Mouse (Mus musculus) neural tube, embryonic 14.5 days (tissue): ENCODE data around the gene Akap9. TPM values are rescaled to one million over a fixed set of nuclear protein-coding genes. Genes with fewer than 3 reads are reported as not detected.

Source experiments
- ATAC-seq: fragments of 200-750 bp; cut with Nextera tagmentation; 2 replicates; pipeline ENCODE4 v1.8.0; 2017; ENCODE audit warnings: low read depth, mild to moderate bottlenecking, moderate TSS enrichment, moderate library complexity
- H3K27ac ChIP-seq: fragments of 300-500 bp; sonication (generic); 2 replicates; pipeline ENCODE4 v1.5.1; 2014; ENCODE audit warnings: low read depth, mild to moderate bottlenecking, control low read depth, low read length, moderate library complexity, mixed read lengths
- H3K27me3 ChIP-seq: fragments of 300-500 bp; sonication (generic); 2 replicates; pipeline ENCODE4 v1.6.1; 2014; ENCODE audit warnings: low read length; ENCODE audit not compliant: control insufficient read depth, insufficient read depth
- H3K36me3 ChIP-seq: fragments of 300-500 bp; sonication (generic); 2 replicates; pipeline ENCODE4 v1.6.1; 2014; ENCODE audit warnings: low read length, mixed read lengths; ENCODE audit not compliant: control insufficient read depth, insufficient read depth
- H3K4me1 ChIP-seq: fragments of 300-500 bp; sonication (generic); 2 replicates; pipeline ENCODE4 v1.6.1; 2014; ENCODE audit warnings: low read length; ENCODE audit not compliant: control insufficient read depth, insufficient read depth
- H3K4me2 ChIP-seq: fragments of 300-500 bp; sonication (generic); 2 replicates; pipeline ENCODE4 v1.6.1; 2014; ENCODE audit warnings: mild to moderate bottlenecking, low read depth, low read length, control low read depth
- H3K4me3 ChIP-seq: fragments of 300-500 bp; sonication (generic); 2 replicates; pipeline ENCODE4 v1.5.1; 2014; ENCODE audit warnings: low read depth, low read length, control low read depth, mixed read lengths
- H3K9ac ChIP-seq: fragments of 300-500 bp; sonication (generic); replicated peaks from 2 replicates; pipeline ENCODE4 v1.6.1; 2014; ENCODE audit warnings: low read depth, mild to moderate bottlenecking, control low read depth, low read length, mixed read lengths
- H3K9me3 ChIP-seq: fragments of 300-500 bp; sonication (generic); 2 replicates; pipeline ENCODE4 v1.6.1; 2016; ENCODE audit warnings: low read length; ENCODE audit not compliant: control insufficient read depth
- WGBS: fragments of 180-500 bp; shearing (Covaris S2); extraction: QIAGEN DNeasy Blood & Tissue Kit; methylation state at CpG from one replicate; pipeline ENCODE4 v1.1.7; 2014; 5-methylcytosine and 5-hydroxymethylcytosine counted together
- polyA plus RNA-seq: library from polyadenylated mRNA; unstranded; fragments of >200 nt; fragmentation: Nextera tagmentation; extraction: Ambion mirVana; gene quantifications from 2 replicates; pipeline ENCODE4 v1.2.1, GENCODE M21; 2014

The Akap9 gene
- polyA plus RNA-seq, 1 experiment from 2014 or later: 342 TPM

- no peak for ATAC-seq
- no peak overlapping the region for H3K4me2 ChIP-seq
- no peaks in the 10 kb centered on the region for H3K27me3 ChIP-seq
- no peak overlapping the region for H3K27ac ChIP-seq
- H3K9me3 ChIP-seq: no peaks in the 10 kb centered on the region
- no peak overlapping the region for H3K9ac ChIP-seq
- H3K36me3 ChIP-seq: peaks cover 60% of the 10 kb centered on the region
- no peak overlapping the region for H3K4me3 ChIP-seq
- H3K4me1 ChIP-seq: no peaks in the 10 kb centered on the region
- WGBS: 96% methylated on average over 6 of the region's 6 CpGs
Observed at GRCm38 (mm10) chr5:3952498-3952897, 24.6 kb downstream of the Akap9 start.

- ATAC-seq: no peak
- no peaks in the 10 kb centered on the region for H3K9me3 ChIP-seq
- no peaks in the 10 kb centered on the region for H3K27me3 ChIP-seq
- H3K4me2 ChIP-seq: no peak overlapping the region
- H3K9ac ChIP-seq: no peak overlapping the region
- H3K27ac ChIP-seq: no peak overlapping the region
- no peaks in the 10 kb centered on the region for H3K4me1 ChIP-seq
- no peak overlapping the region for H3K4me3 ChIP-seq
- 94% methylated on average over 1 of the region's 1 CpGs for WGBS
- peaks cover 57% of the 10 kb centered on the region for H3K36me3 ChIP-seq
Observed at GRCm38 (mm10) chr5:3954541-3954940, 26.7 kb downstream of the Akap9 start.

DNA sequence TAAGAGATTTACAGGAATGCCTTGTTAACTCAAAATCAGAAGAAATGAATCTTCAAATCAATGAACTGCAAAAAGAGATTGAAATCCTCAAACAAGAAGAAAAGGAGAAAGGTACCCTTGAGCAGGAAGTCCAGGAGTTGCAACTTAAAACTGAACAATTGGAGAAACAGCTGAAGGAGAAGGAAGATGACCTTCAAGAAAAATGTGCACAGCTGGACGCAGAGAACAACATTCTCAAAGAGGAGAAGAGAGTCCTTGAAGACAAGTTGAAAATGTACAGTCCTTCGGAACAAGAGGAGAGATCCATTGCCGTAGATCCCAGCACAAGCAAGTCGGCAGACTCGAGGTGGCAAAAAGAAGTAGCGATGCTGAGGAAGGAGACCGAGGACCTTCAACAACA is 33.4 kb downstream of the Akap9 start:
- ATAC-seq: no peak
- Histone ChIP-seq H3K36me3 (peaks cover 60% of the 10 kb centered on the region), H3K4me1 (no peaks in the 10 kb centered on the region), H3K9me3 (no peaks in the 10 kb centered on the region), H3K27ac (no peak overlapping the region), H3K27me3 (no peaks in the 10 kb centered on the region), H3K9ac (no peak overlapping the region), H3K4me3 (no peak overlapping the region), H3K4me2 (no peak overlapping the region)
- WGBS: 96% methylated on average over 7 of the region's 7 CpGs

DNA sequence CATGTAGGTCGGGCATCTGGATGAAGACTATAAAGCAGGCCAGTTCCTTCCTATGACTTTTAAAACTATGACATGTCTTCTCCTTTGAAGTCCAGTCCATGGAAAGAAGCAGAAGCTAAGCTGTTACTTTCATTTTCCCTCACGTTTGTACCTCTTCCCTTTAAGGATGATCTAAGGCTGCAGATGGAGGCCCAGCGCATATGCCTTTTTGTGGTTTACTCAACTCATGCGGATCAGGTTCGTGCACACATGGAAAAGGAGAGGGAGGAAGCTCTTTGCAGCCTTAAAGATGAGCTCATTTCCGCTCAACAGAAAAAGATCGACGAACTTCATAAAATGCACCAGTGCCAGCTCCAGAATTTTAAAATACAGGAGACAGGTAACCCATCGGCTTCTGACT is 40.6 kb downstream of the Akap9 start:
- Histone ChIP-seq H3K9ac (no peak overlapping the region), H3K27me3 (no peaks in the 10 kb centered on the region), H3K4me1 (no peaks in the 10 kb centered on the region), H3K4me3 (no peak overlapping the region), H3K9me3 (no peaks in the 10 kb centered on the region), H3K27ac (no peak overlapping the region), H3K4me2 (no peak overlapping the region), H3K36me3 (peaks cover 58% of the 10 kb centered on the region)
- WGBS: 96% methylated on average over 9 of the region's 9 CpGs
- ATAC-seq: no peak

- 96% methylated on average over 6 of the region's 6 CpGs for WGBS
- no peak for ATAC-seq
- H3K9ac ChIP-seq: no peak overlapping the region
- H3K4me3 ChIP-seq: no peak overlapping the region
- H3K36me3 ChIP-seq: peaks cover 61% of the 10 kb centered on the region
- H3K4me2 ChIP-seq: no peak overlapping the region
- no peaks in the 10 kb centered on the region for H3K4me1 ChIP-seq
- H3K27ac ChIP-seq: no peak overlapping the region
- no peaks in the 10 kb centered on the region for H3K9me3 ChIP-seq
- H3K27me3 ChIP-seq: no peaks in the 10 kb centered on the region
Observed at GRCm38 (mm10) chr5:3969114-3969513, 41.3 kb downstream of the Akap9 start.

DNA sequence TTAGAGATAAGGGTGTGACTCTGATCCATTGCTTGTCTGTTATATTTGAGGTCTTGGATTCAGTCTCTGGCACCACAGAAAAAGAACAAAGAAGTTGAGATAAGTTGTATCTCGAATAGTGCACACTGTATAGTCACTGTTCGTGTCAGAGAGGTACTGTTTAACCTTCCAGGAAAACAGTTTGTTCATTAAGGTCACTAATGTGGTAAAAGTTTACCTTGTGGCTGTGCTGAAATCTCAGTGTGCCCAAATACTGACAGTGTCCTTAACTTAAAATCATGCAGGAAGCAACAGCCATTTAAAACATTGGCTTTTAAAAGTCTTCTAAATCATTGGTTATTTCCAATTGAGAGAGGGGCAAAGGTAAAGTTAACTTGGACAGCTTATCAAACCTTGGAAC is 43.1 kb downstream of the Akap9 start:
- ATAC-seq: no peak
- H3K36me3 ChIP-seq: peaks cover 64% of the 10 kb centered on the region
- WGBS: 90% methylated on average over 2 of the region's 2 CpGs

DNA sequence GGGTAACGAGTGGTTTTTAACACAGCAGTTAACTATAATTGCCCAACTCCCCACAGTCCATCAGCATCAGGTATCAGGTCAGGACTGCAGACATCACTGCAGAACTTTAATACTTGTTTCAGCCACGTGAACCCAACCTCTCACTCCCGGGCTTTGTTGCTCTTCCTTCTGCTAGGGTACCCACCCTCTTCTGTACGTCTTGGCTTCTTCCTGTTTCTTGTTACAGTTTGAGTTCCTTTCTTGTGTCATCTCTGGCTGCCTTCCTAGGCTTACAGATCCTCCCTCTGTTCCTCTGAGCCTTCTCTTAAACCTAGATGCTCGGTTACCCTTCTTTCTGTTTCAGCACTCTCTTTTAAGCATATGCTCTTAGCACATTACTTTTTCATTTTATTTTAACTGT is 45.9 kb downstream of the Akap9 start:
- Histone ChIP-seq H3K4me3 (no peak overlapping the region), H3K4me1 (no peaks in the 10 kb centered on the region), H3K9me3 (no peaks in the 10 kb centered on the region), H3K36me3 (peaks cover 68% of the 10 kb centered on the region), H3K27me3 (no peaks in the 10 kb centered on the region), H3K9ac (no peak overlapping the region), H3K4me2 (no peak overlapping the region), H3K27ac (no peak overlapping the region)
- WGBS: 89% methylated on average over 5 of the region's 5 CpGs
- ATAC-seq: no peak

More for the DNA sequence above, 43.1 kb downstream of the Akap9 start:
- no peaks in the 10 kb centered on the region for H3K27me3 ChIP-seq
- no peak overlapping the region for H3K9ac ChIP-seq
- H3K4me2 ChIP-seq: no peak overlapping the region
- H3K4me1 ChIP-seq: no peaks in the 10 kb centered on the region
- no peak overlapping the region for H3K27ac ChIP-seq
- no peaks in the 10 kb centered on the region for H3K9me3 ChIP-seq
- H3K4me3 ChIP-seq: no peak overlapping the region

DNA sequence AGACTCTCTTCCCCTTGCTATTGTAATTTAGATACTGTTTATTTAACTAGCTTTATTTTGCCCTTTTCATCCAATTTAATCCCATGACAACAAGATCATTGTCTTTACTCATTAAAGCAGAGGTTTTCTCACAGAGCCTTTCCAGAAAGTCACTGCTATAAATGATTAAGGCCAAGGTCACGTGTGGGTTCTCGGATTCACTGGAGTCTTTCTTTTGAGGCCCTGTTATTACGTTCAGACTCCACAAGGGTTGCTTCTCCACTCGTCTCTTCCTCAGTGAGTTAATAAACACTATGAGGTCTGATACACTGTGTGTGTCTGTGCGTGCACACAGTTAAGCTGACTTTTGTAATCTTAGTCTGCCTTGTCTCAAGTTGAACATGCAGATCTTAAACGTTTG is 47.0 kb downstream of the Akap9 start:
- Histone ChIP-seq H3K27me3 (no peaks in the 10 kb centered on the region), H3K9ac (no peak overlapping the region), H3K4me2 (no peak overlapping the region), H3K4me1 (no peaks in the 10 kb centered on the region), H3K4me3 (no peak overlapping the region), H3K27ac (no peak overlapping the region), H3K36me3 (peaks cover 60% of the 10 kb centered on the region), H3K9me3 (no peaks in the 10 kb centered on the region)
- no peak for ATAC-seq
- 67% methylated on average over 6 of the region's 6 CpGs for WGBS

- no peak for ATAC-seq
- no peak overlapping the region for H3K4me3 ChIP-seq
- no peak overlapping the region for H3K4me2 ChIP-seq
- H3K36me3 ChIP-seq: peaks cover 49% of the 10 kb centered on the region
- no peaks in the 10 kb centered on the region for H3K27me3 ChIP-seq
- 96% methylated on average over 8 of the region's 8 CpGs for WGBS
- H3K27ac ChIP-seq: no peak overlapping the region
- H3K9ac ChIP-seq: no peak overlapping the region
- H3K9me3 ChIP-seq: no peaks in the 10 kb centered on the region
- no peaks in the 10 kb centered on the region for H3K4me1 ChIP-seq
Observed at GRCm38 (mm10) chr5:3976111-3976510, 48.3 kb downstream of the Akap9 start.

DNA sequence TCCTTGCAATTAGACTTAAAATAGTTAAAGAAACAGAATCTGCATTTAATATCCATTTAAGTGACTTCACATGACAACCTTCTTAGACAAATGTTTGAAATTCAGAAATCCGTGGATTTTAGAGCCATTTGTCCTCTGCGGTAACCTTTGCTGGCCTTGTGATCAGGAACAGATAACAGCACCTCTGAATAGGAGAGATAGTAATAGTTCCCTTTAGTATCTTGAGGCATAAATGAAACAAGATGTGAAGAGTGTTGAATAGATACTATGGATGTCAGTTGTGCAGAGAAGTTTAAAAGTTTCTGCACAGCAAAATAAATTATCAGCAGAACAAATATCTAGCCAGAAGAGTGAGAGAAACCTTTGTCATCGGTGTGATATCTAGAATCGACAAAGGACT is 50.0 kb downstream of the Akap9 start:
- no peak overlapping the region for H3K4me3 ChIP-seq
- no peak overlapping the region for H3K9ac ChIP-seq
- no peak overlapping the region for H3K27ac ChIP-seq
- H3K9me3 ChIP-seq: no peaks in the 10 kb centered on the region
- peaks cover 45% of the 10 kb centered on the region for H3K36me3 ChIP-seq
- ATAC-seq: no peak
- H3K4me2 ChIP-seq: no peak overlapping the region
- WGBS: 97% methylated on average over 4 of the region's 4 CpGs
- H3K4me1 ChIP-seq: no peaks in the 10 kb centered on the region
- no peaks in the 10 kb centered on the region for H3K27me3 ChIP-seq
